13 mouse cellular contexts compared by ENCODE assay signal in genomic region chr17:50889475-50889874, GRCm38 (mm10).
"Had no signal": no experiment of that assay in that cellular context is flagged by ENCODE, and none has a peak within 500 bp of the region (broad histone marks: within the 10 kb centered on the region; RNA-seq: fewer than 3 reads in every experiment).

No protein-coding gene starts in this region.

- H3K9ac ChIP-seq: intestine, embryonic 15.5 days; limb, embryonic 13.5 days; liver, embryonic 14.5 days; midbrain, embryonic 12.5 days; neural tube, embryonic 13.5 days had no signal

- H3K27ac ChIP-seq: intestine, embryonic 15.5 days; limb, embryonic 13.5 days; liver, embryonic 14.5 days; midbrain, embryonic 12.5 days; neural tube, embryonic 13.5 days had no signal

- DNase-seq: kidney, adult 18-20 months; kidney, postnatal 14 days; left cerebral cortex, postnatal 4 days; lung, adult 2 months; lung, postnatal 10 days; right cerebral cortex, postnatal 14 days; thymus, postnatal 36 days had no signal

- H3K4me3 ChIP-seq: intestine, embryonic 15.5 days; limb, embryonic 13.5 days; midbrain, embryonic 12.5 days; neural tube, embryonic 13.5 days had no signal

- ATAC-seq: intestine, embryonic 15.5 days; midbrain, embryonic 16.5 days had no signal

- H3K36me3 ChIP-seq: intestine, embryonic 15.5 days; limb, embryonic 13.5 days; midbrain, embryonic 12.5 days; neural tube, embryonic 13.5 days had no signal

- H3K4me2 ChIP-seq: intestine, embryonic 15.5 days; limb, embryonic 13.5 days; midbrain, embryonic 12.5 days; neural tube, embryonic 13.5 days had no signal

- H3K9me3 ChIP-seq: intestine, embryonic 15.5 days; limb, embryonic 13.5 days; midbrain, embryonic 12.5 days; neural tube, embryonic 13.5 days had no signal

- H3K27me3 ChIP-seq: intestine, embryonic 15.5 days; limb, embryonic 13.5 days; midbrain, embryonic 12.5 days; neural tube, embryonic 13.5 days had no signal

- H3K4me1 ChIP-seq: intestine, embryonic 15.5 days; limb, embryonic 13.5 days; midbrain, embryonic 12.5 days; neural tube, embryonic 13.5 days had no signal
